ENCODE assay signal across 16 mouse cellular contexts in the genomic region with DNA sequence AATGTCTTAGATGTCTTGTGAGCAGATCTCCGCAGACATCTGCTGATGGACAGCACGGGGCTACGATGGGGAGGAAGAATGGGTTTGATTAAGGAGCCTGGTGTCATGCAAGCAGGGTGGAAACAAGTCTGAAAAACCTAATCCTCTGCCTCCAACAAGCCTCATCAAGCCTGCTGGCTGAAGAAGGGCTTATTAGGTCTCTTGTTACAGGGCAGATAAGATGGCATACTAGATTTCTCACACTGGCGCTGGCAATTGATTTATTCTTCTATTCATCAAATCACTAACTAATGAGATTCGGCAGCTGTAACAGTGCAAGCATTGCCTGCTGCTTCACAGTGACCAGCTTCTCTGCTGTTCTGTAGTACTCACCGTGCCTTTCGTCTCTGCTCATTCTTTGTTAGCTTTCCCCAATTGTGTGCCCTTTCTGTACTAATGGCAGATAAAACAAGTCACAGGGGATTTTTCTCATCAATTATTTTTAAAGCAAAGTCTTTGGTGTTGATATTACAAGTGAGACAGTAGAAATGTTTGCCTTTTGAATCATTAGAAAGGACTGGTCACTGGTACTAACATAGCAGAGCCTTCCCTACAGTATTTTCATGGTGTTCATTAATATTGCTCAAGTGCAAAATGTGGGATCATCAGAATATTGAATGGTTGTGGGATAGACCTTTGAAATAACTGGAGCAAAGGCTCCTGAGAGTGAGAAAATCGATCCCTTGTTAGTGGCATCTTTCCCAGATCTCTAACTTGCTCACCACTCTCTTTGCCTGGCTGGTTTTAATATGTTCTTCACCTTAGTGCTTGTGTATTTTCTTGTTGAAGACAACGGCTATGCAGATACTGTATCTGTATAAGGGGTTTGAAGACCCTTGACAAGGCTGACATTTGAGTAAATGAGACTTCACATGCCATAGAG. TPM values are rescaled to one million over a fixed set of nuclear protein-coding genes. Genes with fewer than 3 reads are reported as not detected.
DNase-seq lines count a peak whose midpoint lies in the region; ATAC-seq and TF ChIP-seq lines count a peak whose summit lies in the region.
"Had no signal": no experiment of that assay in that cellular context is flagged by ENCODE, and none has a peak within 500 bp of the region (broad histone marks: within the 10 kb centered on the region; RNA-seq: fewer than 3 reads in every experiment).

No protein-coding gene starts in this region.

- H3K9me3 ChIP-seq in neural tube, embryonic 11.5 days (ENCODE audit: control insufficient read depth, low read length), result no peaks in the 10 kb centered on the region
- H3K9me3 ChIP-seq in hindbrain, embryonic 12.5 days (replicated peaks), result no peaks in the 10 kb centered on the region
- H3K9me3 ChIP-seq in midbrain, embryonic 14.5 days (ENCODE audit: control insufficient read depth, low read length), result no peaks in the 10 kb centered on the region
- H3K9me3 ChIP-seq: limb, embryonic 10.5 days; neural tube, embryonic 13.5 days had no signal

- H3K9ac ChIP-seq in neural tube, embryonic 11.5 days (ENCODE audit: low read length), result no peak overlapping the region
- H3K9ac ChIP-seq in hindbrain, embryonic 12.5 days, result no peak overlapping the region
- H3K9ac ChIP-seq in midbrain, embryonic 14.5 days (replicated peaks; ENCODE audit: low read length), result peak overlapping the region; percentile 43
- H3K9ac ChIP-seq: neural tube, embryonic 13.5 days had no signal

- H3K4me2 ChIP-seq in neural tube, embryonic 11.5 days (ENCODE audit: low read depth), result no peak overlapping the region
- H3K4me2 ChIP-seq in hindbrain, embryonic 12.5 days (replicated peaks), result peak overlapping the region; percentile 34
- H3K4me2 ChIP-seq in midbrain, embryonic 14.5 days (ENCODE audit: low read length), result peak overlapping the region; percentile 41
- H3K4me2 ChIP-seq: neural tube, embryonic 13.5 days had no signal

- no peak for DNase-seq in neural tube, embryonic 11.5 days (ENCODE audit: low spot score)
- DNase-seq in neural tube, embryonic 10.5 days (ENCODE audit: extremely low spot score, low spot score), result no peak
- peak; percentile 71 for DNase-seq in midbrain, embryonic 14.5 days
- DNase-seq in lung, adult 2 months, result no peak
- DNase-seq in thymus, postnatal 0 days (ENCODE audit: low spot score), result no peak
- no peak for DNase-seq in right cerebral cortex, postnatal 4 days
- DNase-seq: cerebellum, postnatal 14 days; heart, adult 2 months; heart, postnatal 10 days; kidney, adult 18-20 months; thymus, postnatal 14 days had no signal

- TF ChIP-seq CTCF in lung, adult 2 months (IDR thresholded peaks at IDR 0.05; ENCODE audit: insufficient read depth, low read length), result no peak

- H3K27me3 ChIP-seq in neural tube, embryonic 11.5 days (ENCODE audit: control insufficient read depth, insufficient read depth, low read length), result no peaks in the 10 kb centered on the region
- H3K27me3 ChIP-seq in hindbrain, embryonic 12.5 days, result no peaks in the 10 kb centered on the region
- H3K27me3 ChIP-seq in midbrain, embryonic 14.5 days (ENCODE audit: control insufficient read depth, insufficient read depth, low read length), result no peaks in the 10 kb centered on the region
- H3K27me3 ChIP-seq: CH12.LX; neural tube, embryonic 13.5 days had no signal

- ATAC-seq in neural tube, embryonic 11.5 days (ENCODE audit: insufficient read depth, low FRiP score, low TSS enrichment), result peak; percentile 67
- ATAC-seq in hindbrain, embryonic 12.5 days (ENCODE audit: low FRiP score), result peak; percentile 85
- ATAC-seq in midbrain, embryonic 14.5 days (ENCODE audit: low FRiP score, low TSS enrichment), result peak; percentile 80

- no peak overlapping the region for H3K27ac ChIP-seq in neural tube, embryonic 11.5 days (ENCODE audit: low read depth, low read length)
- H3K27ac ChIP-seq in hindbrain, embryonic 12.5 days, result peak overlapping the region; percentile 23; the same call in 1 of the 2 replicates
- peak overlapping the region; percentile 70 for H3K27ac ChIP-seq in midbrain, embryonic 14.5 days (replicated peaks; ENCODE audit: low read depth, low read length)
- H3K27ac ChIP-seq: heart, adult 2 months; limb, embryonic 10.5 days; macrophage; neural tube, embryonic 13.5 days had no signal

- no peaks in the 10 kb centered on the region for H3K4me1 ChIP-seq in neural tube, embryonic 11.5 days (ENCODE audit: control insufficient read depth, insufficient read depth, low read length)
- peaks cover 7% of the 10 kb centered on the region for H3K4me1 ChIP-seq in hindbrain, embryonic 12.5 days
- H3K4me1 ChIP-seq in midbrain, embryonic 14.5 days (ENCODE audit: control insufficient read depth, insufficient read depth, low read length), result peaks cover 13% of the 10 kb centered on the region
- H3K4me1 ChIP-seq in lung, adult 2 months (ENCODE audit: control insufficient read depth, insufficient read depth, low read length), result no peaks in the 10 kb centered on the region
- H3K4me1 ChIP-seq: limb, embryonic 10.5 days had no signal

- H3K4me3 ChIP-seq in neural tube, embryonic 11.5 days (ENCODE audit: low read depth, low read length), result no peak overlapping the region
- no peak overlapping the region for H3K4me3 ChIP-seq in hindbrain, embryonic 12.5 days
- no peak overlapping the region for H3K4me3 ChIP-seq in midbrain, embryonic 14.5 days (replicated peaks; ENCODE audit: low read depth, low read length)
- H3K4me3 ChIP-seq in lung, adult 2 months (replicated peaks; ENCODE audit: extremely low read depth, low read depth, low read length), result no peak overlapping the region
- H3K4me3 ChIP-seq: heart, adult 2 months; limb, embryonic 10.5 days; neural tube, embryonic 13.5 days had no signal

- TF ChIP-seq POLR2A in lung, adult 2 months (IDR thresholded peaks at IDR 0.05; ENCODE audit: borderline replicate concordance, extremely low read depth, low read depth, low read length), result no peak

- WGBS in neural tube, embryonic 11.5 days, result 66% methylated on average over 9 of the region's 9 CpGs
- whole genome bisulfite sequencing in hindbrain, embryonic 12.5 days, result 41% methylated on average over 9 of the region's 9 CpGs
- WGBS in midbrain, embryonic 14.5 days, result 18% methylated on average over 9 of the region's 9 CpGs
- WGBS in lung, adult 2 months, result 74% methylated on average over 9 of the region's 9 CpGs

- no peaks in the 10 kb centered on the region for H3K36me3 ChIP-seq in neural tube, embryonic 11.5 days (ENCODE audit: control insufficient read depth, insufficient read depth, low read length)
- H3K36me3 ChIP-seq in hindbrain, embryonic 12.5 days, result no peaks in the 10 kb centered on the region
- H3K36me3 ChIP-seq in midbrain, embryonic 14.5 days (ENCODE audit: control insufficient read depth, insufficient read depth, low read length), result no peaks in the 10 kb centered on the region
- H3K36me3 ChIP-seq: limb, embryonic 10.5 days; neural tube, embryonic 13.5 days had no signal

RNA-seq across cellular contexts. Expression of a gene that starts 35.5 kb away (rescaled TPM):
- not detected in 2 replicates for polyA plus RNA-seq in neural tube, embryonic 11.5 days (2014; fragmentation: Nextera tagmentation; extraction: Ambion mirVana)
- polyA plus RNA-seq in hindbrain, embryonic 12.5 days (2016; fragmentation: Nextera tagmentation; extraction: Ambion mirVana), result not detected in 2 replicates
- not detected in 2 replicates for polyA plus RNA-seq in midbrain, embryonic 14.5 days (2014; fragmentation: Nextera tagmentation; extraction: Ambion mirVana)
- polyA plus RNA-seq in lung, adult 2 months (2012; rRNA removed), result not detected in 2 replicates
- polyA plus RNA-seq in thymus, postnatal 0 days (2015; fragmentation: Nextera tagmentation; extraction: Ambion mirVana), result not detected in 2 replicates
- polyA plus RNA-seq: heart, adult 2 months; limb, embryonic 10.5 days; macrophage; neural tube, embryonic 13.5 days had no signal
